Mouse (Mus musculus) cerebellum, adult 2 months (tissue): Measurements from ENCODE around the gene Ccdc191.

Experiments used
- CTCF ChIP-seq: fragments of 200-500 bp; IDR thresholded peaks from 2 replicates; pipeline ENCODE4 v1.5.1; 2011; ENCODE audit warnings: low read depth, mild to moderate bottlenecking, control low read depth, low read length, moderate library complexity, borderline replicate concordance; ENCODE audit not compliant: insufficient read depth
- POLR2A ChIP-seq: fragments of 200-500 bp; IDR thresholded peaks from 2 replicates; pipeline ENCODE4 v1.6.1; 2011; ENCODE audit warnings: low read length, control low read depth, borderline replicate concordance; ENCODE audit not compliant: insufficient read depth

DNA sequence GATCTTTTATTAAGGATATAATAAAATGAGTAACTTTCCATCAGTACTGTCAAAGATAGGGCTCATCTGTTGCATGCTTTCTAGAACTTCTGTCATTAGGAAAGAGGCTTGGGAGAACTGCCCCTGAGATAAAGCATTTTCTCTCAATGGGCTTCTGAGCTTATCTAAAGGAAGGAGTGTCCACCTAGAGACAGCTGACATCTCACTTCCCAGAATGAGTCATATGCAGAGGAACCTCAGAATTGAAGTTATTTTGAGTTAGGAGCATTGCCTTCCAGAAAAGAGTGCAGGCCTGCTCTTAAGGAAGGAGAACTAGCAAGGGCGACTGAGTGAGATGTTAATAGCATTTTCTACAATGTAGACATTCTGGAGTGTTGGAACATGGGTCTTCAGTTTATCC is 48.4 kb upstream of the Ccdc191 start:
- TF ChIP-seq CTCF (no peak), POLR2A (no peak)
